Mouse (Mus musculus): ENCODE measurements at regions not wholly inside any gene's neighbourhood (a gene's known extent, or its start where the extent isn't known, plus 50 kb on each side); places are given as distances from the start of the nearest gene placed in this dataset.

DNA sequence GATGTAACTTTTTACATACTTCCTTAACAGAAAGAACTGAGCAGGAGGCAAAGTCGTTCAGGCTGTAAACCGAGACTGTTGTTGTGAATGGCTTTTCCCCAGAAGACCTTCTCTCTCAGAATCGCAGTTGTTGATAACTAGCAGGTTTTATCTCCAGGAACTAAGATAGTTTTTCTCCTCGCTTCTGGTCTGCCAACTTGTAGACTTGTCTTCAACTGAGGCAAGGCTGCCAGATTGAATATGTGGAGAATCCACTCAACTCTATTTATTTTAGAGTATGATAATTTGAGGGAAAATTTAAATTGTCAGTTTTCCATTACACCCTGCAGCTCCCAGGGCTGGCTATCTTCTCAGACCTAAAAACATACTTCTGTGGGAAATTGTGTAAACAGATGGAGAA lies 206.6 kb upstream of the Tet2 start:
- DNase-seq: no peak

DNA sequence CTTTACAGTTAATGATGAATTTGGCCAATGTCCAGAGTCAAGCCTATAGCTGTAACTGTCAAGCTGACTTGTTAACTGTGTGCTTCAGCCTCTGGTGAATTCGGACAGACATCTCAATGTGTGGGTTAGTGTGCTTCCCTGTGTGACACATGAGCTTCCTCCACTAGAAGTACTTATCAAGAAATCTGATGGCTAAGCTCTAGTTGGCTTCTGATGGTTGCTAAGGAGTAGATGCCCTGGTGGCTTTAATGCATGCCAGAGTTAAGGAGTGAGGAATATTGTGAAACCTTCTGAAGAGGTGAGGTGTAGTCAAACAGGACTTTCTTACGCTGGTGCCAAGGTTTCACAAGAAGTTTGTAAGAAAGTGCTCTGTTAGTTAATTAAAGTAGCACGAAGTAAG lies 208.1 kb upstream of the Tet2 start:
- no peak for DNase-seq

DNA sequence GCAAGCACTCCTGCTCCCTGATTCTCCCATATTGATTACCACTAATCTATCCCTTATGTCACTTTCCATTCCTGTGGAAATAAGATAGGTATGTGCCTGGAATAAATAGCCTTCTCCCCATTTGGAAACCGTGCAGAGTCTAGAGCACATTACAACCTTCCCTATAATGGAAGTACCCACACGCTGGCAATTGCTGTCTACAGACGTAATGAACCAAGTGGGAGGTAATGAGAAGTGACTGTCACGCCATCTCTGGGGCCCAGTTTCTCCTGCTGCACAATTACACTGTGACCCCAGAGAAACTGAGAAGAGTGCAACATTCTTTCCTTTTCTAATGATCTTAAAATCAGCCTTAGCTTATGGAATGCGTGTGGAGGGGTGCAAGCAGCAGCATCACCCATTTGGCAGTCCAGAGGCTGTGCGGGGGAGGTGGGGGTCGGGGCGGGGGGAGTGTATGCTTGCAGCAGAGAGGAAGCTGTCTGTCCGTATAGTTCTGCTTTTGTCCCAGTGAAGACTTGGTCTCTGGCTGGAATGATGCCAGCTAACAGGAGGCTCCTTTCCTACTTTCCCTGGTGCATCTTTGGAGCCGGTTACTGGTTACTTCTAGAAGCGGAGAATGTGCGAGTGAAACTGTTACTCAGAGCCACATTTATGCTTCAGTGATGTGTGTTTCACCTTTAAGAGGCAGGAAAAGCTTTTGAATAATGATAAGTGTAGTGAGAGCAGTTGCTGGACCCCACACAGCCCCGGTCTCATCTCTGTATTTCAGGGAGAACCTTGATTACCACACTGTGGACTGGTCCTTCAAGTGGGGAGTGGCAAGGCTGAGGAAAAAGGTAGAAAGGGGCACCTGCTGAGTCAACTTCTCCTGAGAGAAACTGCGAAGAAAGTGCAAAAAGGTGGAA lies 209.3 kb upstream of the Tet2 start:
- peak; percentile 13 to 41 for DNase-seq

DNA sequence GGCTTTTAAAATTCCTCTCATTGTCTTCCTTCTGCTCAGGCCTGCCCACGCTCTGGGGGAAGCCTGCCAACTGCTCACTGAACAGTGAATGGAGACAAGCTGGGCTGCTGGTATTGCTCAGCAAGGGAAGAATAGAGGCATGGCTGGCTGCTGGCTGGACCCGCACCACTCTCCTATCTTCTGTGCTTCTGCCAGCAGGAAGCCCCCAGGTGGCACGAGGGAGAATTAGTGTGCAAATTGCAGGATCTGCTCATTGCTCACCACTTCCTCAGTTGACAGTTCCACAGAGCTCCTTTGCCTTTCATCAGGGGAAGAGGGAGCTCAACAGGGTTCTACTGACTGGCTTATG lies 209.9 kb upstream of the Tet2 start:
- DNase-seq: peak; percentile 68 to 79

DNA sequence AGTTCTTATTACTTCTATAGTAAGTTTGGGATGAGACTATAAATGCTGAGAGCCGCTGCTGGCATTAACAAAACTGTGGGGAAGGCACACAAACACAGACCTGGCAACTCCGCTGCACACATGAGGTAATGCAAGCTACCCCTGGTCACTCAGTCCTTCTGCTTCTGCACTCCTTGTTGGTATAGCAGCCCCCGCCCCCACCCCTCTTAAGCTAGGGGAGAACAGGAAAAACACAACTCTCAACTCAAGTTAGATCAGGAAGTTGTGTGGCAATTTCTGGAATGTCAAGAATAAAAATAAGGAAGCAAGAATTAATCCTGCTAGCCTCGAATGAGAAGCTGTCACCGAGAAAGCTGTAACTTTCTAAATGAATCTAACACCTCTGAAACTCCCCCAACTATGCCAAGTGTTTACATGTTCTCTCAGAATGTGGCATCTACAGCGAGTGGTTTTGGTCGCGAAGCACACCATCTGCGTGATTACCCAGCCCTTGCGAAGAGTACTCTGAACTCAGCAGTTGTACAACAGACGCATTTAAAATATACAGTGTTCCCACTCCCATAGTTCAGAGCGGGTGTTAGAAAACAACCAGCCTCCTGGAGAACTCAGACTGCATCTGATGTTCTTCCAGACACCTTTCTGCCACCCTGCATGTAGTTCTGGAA lies 212.9 kb upstream of the Tet2 start:
- no peak for DNase-seq

DNA sequence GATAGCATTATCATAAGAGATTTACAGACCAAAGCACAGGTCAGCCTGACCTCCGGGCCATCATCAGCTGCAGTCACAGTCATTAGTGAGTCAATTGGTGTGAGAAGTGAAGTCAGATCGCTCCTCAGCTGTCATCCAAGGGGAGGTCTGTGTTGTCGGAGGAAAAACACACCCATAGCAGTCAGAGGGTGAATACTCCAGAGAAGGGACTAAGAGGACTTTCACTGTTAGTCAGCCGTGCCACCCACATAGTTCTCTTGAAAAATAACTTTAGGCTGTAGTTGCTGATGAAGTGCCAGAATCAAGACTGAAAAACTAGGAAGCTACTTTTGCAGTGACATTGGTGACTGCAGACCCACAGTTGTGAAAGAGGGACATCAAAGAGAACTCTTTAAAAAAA lies 213.5 kb upstream of the Tet2 start:
- peak in 1 of 2 experiments; percentile 15 for DNase-seq

DNA sequence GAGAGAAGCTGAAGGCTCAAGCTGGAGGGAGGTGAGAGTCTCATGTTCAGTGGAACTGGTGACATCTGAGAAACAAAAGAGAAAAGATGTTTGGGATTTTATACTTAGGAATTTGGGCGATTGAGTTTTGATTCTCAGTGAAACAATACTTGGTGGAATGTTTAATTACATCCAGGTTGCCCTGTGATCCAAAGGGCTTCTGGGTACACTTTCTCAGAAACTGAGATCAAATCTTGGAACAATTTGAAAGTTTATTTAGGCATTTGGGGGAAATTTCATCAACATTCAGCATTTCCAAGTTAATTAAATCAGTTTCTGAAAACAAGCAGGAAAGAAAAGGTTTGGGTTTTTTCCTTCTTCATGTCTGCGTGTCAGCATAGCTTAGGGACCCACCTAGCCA lies 214.7 kb upstream of the Tet2 start:
- no peak for DNase-seq

DNA sequence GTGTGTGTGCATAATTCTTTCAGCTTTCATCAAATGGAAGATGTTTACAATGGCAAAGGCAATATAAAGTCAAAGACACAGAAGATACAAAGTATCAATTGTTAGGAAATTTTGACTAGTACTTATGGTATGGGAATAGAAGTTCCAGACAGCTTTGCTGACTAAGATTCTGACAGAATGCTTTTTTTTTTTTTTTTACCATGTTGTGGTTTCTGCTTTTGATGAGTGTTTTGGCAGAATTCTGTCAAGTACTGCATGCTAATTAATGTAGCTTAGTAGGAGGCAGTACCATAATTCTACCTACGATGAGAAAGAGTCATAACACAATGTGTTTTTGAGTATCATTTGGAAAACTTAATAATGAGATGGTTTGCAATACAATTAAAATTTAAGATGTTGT lies 215.3 kb upstream of the Tet2 start:
- no peak for DNase-seq

DNA sequence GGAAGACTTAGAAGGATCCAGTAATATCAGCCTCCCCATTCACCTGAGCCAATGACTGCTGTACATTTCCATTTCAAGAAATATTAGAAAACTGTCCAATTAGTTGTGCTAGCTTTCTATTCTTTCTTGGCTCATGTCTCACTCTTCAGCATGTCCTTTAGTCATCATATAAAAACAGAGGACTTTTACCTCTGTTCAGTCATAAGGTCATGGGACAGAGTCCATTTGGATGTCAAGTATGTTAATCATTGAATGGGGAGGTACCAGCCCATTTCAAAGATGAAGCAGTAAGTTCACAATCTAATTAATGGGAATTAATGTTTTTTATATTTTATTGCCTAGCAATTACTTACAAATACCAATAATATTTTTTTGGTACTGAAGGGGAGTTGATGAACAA lies 218.8 kb upstream of the Tet2 start:
- DNase-seq: no peak

DNA sequence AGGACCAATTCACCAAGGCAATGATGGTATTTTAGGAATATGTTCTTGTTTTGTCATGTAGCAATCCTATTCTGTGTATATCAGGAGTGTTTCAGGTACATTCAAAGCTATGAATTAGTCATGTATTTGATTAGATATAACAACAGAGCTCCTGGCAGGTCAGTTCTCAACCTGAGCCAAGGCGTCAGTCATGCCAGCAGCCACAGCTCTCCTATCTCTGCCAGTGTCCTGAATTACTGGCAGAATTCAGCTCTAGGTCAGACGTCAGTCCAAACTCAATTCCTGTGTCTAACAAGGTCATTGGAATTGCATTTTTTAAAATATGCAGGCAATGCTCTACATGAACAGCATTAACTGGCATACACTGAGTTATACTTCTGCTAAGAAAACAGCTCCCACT lies 228.6 kb upstream of the Tet2 start:
- DNase-seq: no peak

DNA sequence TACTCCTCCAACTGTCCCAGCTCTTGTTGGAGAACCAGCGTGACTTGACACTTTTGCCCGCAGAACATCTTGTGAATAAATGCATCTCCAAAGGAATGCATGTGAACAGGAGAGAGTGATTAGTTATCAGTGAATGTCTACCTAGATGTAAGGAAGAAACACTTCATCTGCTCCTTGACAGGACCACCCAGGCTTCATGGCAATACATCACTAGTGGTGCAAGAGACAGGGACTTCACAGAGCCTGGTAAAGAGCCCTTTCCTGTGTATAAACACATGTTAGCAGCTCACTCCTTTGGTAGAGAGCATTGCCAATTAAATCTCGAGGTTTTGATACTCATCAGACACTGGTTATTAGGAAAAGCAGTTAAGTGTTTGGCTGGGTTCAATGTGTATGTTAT lies 229.3 kb upstream of the Tet2 start:
- no peak for DNase-seq

DNA sequence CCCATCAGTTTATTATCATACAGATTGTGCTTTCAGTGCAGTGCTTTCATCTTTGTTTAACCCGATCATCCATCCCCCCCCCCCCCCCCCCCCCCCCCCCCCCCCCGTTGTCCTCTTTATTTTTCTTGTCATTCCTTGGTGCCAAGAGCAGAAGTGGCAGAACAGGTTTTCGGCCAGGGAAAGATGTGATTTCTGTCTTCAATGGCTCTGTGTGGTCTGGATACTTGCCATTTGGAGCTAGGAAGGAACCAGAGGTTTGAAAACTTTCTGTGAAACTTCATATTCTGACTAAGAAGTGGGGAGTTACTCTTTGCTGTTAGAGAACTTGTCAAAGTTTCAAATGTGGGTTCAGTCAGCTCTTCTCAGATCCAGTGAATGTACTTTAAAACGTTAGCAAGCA lies 231.1 kb upstream of the Tet2 start:
- no peak for DNase-seq

DNA sequence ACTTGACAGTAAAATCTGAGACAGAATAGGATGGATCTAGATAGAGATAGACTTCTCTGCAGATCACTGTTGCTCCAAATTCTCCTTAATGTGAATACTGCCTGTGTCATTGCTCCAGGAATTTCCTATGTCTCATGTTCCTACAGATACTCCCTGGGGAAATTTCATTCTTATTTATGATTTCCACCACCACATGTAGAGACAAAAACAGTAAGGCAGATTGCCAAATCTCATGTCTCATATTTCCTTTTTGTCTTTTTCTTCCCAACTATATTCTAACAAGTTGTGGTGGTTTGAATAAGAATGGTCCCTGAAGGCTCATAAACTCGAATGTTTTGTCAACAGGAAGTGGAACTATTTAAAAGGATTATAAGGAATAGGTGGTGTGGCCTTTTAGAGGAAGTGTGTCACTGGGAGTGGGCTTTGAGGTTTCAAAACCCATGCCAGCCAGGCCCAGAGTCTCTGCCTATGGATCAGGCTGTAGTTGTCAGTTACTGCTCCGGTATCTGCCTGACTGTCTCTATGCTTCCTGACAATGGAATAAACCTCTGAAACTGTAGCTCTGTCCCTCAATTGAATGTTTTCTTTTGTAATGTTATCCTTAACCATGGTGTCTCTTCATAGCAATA lies 234.3 kb upstream of the Tet2 start:
- no peak for DNase-seq

DNA sequence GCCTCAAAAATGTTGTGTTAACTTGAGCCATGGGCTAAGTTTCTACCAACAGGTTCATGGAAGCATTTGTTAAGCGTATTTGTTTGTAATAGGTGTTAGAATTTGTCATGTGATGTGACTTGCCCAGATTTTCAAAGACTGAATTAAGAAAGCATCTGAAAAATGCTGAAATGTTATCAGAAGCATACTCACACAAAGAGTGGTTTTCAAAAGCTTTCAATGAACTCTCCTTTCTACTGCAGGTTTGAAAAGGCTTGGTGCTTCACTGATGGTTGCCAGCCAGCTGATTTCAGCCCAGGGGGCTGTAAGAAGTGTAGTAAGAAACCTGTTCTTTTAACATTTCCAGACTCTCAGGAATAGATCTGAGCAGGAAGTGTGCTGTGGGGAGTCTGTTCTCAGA lies 238.1 kb upstream of the Tet2 start:
- no peak for DNase-seq

DNA sequence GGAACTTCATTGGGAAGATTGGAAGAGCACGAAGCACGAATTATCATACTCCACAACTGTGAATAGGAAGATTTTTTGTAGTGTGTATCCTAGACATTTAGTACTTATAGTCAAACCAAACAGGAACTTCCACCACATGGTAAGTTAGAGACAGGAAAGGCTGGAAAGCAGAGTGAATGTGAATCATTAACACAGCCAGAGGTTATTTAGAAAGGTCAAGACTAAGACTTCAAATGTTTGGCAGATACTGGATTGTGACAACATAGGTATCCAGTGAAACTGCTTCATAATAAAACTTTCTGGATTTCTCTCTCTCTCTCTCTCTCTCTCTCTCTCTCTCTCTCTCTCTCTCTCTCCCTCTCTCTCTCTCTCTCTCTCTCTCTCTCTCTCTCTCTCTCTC lies 246.4 kb upstream of the Tet2 start:
- no peak for DNase-seq

DNA sequence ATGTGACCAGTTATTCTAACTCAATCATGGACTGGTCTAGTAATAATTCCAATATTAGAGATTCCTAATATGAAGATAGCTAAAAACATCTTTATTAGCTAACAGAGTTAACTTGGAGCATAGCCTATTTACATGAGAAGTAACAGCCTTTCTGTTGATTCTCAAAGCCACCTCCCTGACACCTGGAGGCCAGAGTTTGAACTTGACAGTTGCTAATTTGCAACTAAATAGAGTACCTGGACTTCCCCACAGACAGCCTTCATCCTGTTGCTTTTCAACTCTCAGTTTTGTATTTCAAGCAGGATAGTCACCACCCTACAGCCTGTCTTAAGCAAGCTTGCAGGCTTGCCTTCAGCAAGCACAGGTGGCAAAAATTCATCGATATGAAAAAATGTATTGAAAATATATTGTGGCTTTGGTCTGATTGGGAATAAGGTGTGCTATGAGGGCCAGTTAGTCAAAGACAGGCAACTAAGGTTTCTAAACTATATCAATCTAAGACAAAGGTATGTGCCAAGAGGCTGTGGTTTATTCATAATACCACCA lies 264.1 kb upstream of the Tet2 start:
- no peak for DNase-seq

DNA sequence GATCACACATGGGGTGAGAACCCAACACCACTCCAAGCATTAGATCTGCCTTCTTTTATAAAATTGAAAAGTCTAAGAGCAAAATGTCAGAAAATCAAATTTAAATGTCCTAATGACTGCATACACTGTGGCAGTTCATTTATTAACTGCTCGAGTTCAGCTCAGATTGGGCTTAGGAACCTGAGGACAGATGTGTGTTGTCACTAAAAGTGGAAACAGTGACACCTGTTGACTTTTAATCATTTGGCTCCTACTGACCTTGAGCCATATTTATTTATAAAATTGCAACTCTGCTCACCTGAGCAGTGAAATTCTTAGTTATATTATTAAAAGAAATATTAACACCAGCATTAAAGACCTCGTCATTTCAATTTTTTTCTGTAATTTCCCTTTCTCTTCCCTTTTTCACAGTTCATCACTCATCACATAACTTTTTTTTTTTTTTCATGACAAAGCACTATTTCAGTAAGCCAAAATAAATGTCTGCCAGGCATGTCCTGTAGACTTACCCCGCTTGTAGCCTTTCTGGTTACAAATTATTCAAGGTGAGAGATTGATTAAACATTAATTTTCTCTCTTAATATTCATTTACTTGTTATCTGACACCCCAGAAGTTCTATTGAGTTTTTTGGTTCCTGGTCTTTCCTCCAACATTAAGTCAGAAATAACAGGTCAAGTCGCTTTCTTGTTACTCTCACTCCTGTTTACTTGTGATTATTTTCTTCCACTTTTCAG lies 274.2 kb upstream of the Tet2 start:
- no peak for DNase-seq

DNA sequence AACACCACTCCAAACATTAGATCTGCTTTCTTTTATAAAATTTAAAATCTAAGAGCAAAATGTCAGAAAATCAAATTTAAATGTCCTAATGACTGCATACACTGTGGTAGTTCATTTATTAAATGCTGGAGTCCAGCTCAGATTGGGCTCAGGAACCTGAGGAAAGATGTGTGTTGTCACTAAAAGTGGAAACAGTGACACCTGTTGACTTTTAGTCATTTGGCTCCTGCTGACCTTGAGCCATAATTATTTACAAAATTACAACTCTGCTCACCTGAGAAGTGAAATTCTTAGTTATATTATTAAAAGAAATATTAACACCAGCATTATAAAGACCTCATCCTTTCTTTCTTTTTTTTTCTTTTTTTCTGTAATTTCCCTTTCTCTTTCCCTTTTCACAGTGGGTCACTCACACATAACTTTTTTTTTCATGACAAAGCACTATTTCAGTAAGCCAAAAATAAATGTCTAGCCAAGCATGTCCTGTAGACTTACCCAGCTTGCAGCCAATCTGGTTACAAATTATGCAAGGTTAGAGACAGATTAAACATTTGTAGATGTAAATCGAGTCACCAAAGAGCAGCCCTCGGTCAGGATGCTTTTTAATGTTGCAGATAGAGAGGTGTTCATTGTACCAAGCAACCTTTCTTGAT lies 288.9 kb upstream of the Tet2 start:
- DNase-seq: no peak

DNA sequence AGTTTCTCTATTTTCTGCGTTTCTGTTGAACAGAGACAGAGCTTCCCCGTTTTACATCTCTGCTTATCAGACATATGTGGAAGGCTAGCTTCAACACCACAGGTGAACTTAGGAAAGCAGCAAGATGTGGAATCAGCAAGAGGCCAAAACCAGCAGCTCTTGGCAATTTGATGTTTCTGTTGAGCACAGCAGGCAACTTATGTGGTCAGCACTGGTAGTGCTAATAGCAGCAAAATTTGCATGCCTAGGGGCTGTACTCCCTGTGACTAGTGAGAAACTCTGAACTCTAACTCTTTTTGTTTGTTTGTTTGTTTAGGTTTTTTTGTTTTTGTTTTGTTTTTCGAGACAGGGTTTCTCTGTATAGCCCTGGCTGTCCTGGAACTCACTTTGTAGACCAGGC lies 289.5 kb upstream of the Tet2 start:
- no peak for DNase-seq

DNA sequence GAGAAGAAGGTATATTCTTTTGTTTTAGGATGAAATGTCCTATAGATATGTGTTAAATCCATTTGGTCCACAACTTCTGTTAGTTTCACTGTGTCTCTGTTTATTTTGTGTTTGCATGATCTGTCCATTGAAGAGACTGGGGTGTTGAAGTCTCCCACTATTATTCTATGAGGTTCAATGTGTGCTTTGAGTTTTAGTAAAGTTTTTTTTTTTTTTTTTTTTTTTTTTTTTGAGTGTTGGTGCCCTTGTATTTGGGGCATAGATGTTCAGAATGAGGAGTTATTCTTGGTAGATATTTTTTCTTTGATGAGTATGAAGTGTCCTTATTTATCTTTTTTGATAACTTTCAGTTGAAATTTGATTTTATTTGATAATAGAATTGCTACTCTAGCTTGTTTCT lies 301.4 kb upstream of the Tet2 start:
- no peak for DNase-seq

DNA sequence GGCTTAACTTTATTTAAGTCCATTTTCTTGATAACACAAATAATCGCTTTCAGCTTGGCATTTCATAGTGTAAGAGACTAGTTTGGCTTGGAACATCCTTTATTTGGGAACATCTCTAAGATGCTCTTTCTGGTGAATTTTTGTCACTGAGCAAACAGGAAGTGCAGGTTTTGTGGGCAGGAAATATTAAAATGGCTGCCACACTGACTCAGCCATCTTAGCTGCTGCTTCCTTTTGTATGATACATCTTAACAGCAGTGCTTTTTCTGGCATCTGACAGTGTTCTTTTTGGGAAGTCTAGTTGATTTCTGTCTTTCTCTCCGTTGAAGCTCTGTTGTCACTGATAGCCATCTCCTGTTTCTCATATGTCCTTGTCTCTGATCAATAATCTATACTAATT lies 329.4 kb upstream of the Tet2 start:
- no peak for DNase-seq

DNA sequence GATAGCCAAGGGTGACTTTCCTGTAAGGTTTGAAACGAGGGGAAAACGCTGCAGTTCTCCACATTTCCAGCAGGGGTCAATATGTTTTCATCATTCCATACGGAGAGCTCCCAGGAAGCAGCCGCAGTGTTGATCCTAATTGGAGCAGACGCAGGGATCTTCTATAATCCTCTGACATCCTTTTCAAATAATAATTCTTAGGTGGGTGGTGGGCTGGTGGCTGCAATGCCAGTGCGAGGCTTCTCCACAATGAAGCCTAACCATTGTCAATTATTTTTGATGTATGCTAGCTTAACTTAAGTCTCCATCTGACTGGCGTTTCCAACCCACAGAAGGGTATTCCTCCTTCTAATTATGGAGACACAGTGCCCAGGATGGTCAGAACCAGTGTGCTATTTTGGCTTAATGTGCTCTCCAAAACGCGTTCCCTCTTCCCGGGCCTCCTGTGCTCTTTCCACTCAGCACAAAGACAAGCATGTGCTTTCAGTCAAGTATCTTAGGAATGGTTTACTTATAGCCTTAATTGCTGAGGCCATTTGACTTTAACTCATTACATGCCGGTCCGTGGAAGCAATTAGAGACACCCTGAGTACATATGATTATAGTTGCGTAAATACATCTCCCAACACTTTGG lies 331.6 kb upstream of the Tet2 start:
- DNase-seq: peak; percentile 82 to 84

Measured in kidney, postnatal 4 days (tissue).